Mouse (Mus musculus): Measurements from ENCODE around the gene Rasa3. TPM values are rescaled to one million over a fixed set of nuclear protein-coding genes. Genes with fewer than 3 reads are reported as not detected.

The Rasa3 gene
- polyA plus RNA-seq, 1 experiment from 2014 or later = 32.6 TPM

- H3K27me3 ChIP-seq (ENCODE audit: control insufficient read depth, insufficient read depth, low read length) = no peaks in the 10 kb centered on the region
- H3K4me1 ChIP-seq (replicated peaks; ENCODE audit: control insufficient read depth, insufficient read depth, low read length) = no peaks in the 10 kb centered on the region
Measured at GRCm38 (mm10) chr8:13665538-13665937, 11.9 kb downstream of the Rasa3 start.

GRCm38 (mm10) chr8:13664711-13665210 is 12.6 kb downstream of the Rasa3 start:
- H3K4me1 ChIP-seq (replicated peaks; ENCODE audit: control insufficient read depth, insufficient read depth, low read length) = no peaks in the 10 kb centered on the region
- DNase-seq (ENCODE audit: low spot score) (no peak), ATAC-seq (ENCODE audit: low FRiP score) (no peak)
- H3K36me3 ChIP-seq (replicated peaks; ENCODE audit: control insufficient read depth, insufficient read depth) = no peaks in the 10 kb centered on the region
- H3K27me3 ChIP-seq (ENCODE audit: control insufficient read depth, insufficient read depth, low read length) = no peaks in the 10 kb centered on the region
- 94% methylated on average over 6 of the region's 6 CpGs for WGBS
- H3K9me3 ChIP-seq (ENCODE audit: control insufficient read depth, low read length) = no peaks in the 10 kb centered on the region
- no peak overlapping the region for H3K4me3 ChIP-seq (replicated peaks; ENCODE audit: low read length)
- no peak overlapping the region for H3K4me2 ChIP-seq (replicated peaks)
- H3K27ac ChIP-seq = no peak overlapping the region
- no peak overlapping the region for H3K9ac ChIP-seq

More at GRCm38 (mm10) chr8:13665538-13665937, 11.9 kb downstream of the Rasa3 start:
- Histone ChIP-seq H3K27ac (no peak overlapping the region), H3K4me2 (replicated peaks) (no peak overlapping the region), H3K9me3 (ENCODE audit: control insufficient read depth, low read length) (no peaks in the 10 kb centered on the region), H3K36me3 (replicated peaks; ENCODE audit: control insufficient read depth, insufficient read depth) (no peaks in the 10 kb centered on the region), H3K4me3 (replicated peaks; ENCODE audit: low read length) (no peak overlapping the region), H3K9ac (no peak overlapping the region)
- ATAC-seq (ENCODE audit: low FRiP score) (no peak), DNase-seq (ENCODE audit: low spot score) (no peak)
- 87% methylated on average over 4 of the region's 4 CpGs for WGBS

- H3K27ac ChIP-seq = no peak overlapping the region
- no peak for ATAC-seq (ENCODE audit: low FRiP score)
- no peak overlapping the region for H3K4me3 ChIP-seq (replicated peaks; ENCODE audit: low read length)
- no peak for DNase-seq (ENCODE audit: low spot score)
- 93% methylated on average over 13 of the region's 13 CpGs for whole genome bisulfite sequencing
- H3K4me2 ChIP-seq (replicated peaks) = no peak overlapping the region
- no peaks in the 10 kb centered on the region for H3K27me3 ChIP-seq (ENCODE audit: control insufficient read depth, insufficient read depth, low read length)
- H3K36me3 ChIP-seq (replicated peaks; ENCODE audit: control insufficient read depth, insufficient read depth) = no peaks in the 10 kb centered on the region
- no peaks in the 10 kb centered on the region for H3K4me1 ChIP-seq (replicated peaks; ENCODE audit: control insufficient read depth, insufficient read depth, low read length)
- no peaks in the 10 kb centered on the region for H3K9me3 ChIP-seq (ENCODE audit: control insufficient read depth, low read length)
- H3K9ac ChIP-seq = no peak overlapping the region
Measured at GRCm38 (mm10) chr8:13660323-13660722, 17.1 kb downstream of the Rasa3 start.

- Histone ChIP-seq H3K27ac (peak overlapping the region; percentile 57), H3K4me1 (replicated peaks; ENCODE audit: control insufficient read depth, insufficient read depth, low read length) (no peaks in the 10 kb centered on the region), H3K4me3 (replicated peaks; ENCODE audit: low read length) (no peak overlapping the region), H3K9me3 (ENCODE audit: control insufficient read depth, low read length) (no peaks in the 10 kb centered on the region), H3K27me3 (ENCODE audit: control insufficient read depth, insufficient read depth, low read length) (no peaks in the 10 kb centered on the region), H3K4me2 (replicated peaks) (no peak overlapping the region), H3K9ac (no peak overlapping the region), H3K36me3 (replicated peaks; ENCODE audit: control insufficient read depth, insufficient read depth) (no peaks in the 10 kb centered on the region)
- 74% methylated on average over 12 of the region's 12 CpGs for WGBS
- DNase-seq (ENCODE audit: low spot score) = no peak
- no peak for ATAC-seq (ENCODE audit: low FRiP score)
Measured at GRCm38 (mm10) chr8:13657479-13657878, 19.9 kb downstream of the Rasa3 start.

- Histone ChIP-seq H3K4me3 (replicated peaks; ENCODE audit: low read length) (no peak overlapping the region), H3K27me3 (ENCODE audit: control insufficient read depth, insufficient read depth, low read length) (no peaks in the 10 kb centered on the region), H3K9me3 (ENCODE audit: control insufficient read depth, low read length) (no peaks in the 10 kb centered on the region), H3K27ac (no peak overlapping the region), H3K36me3 (replicated peaks; ENCODE audit: control insufficient read depth, insufficient read depth) (no peaks in the 10 kb centered on the region), H3K4me1 (replicated peaks; ENCODE audit: control insufficient read depth, insufficient read depth, low read length) (peaks cover 1% of the 10 kb centered on the region; the same call in 1 of the 2 replicates), H3K9ac (no peak overlapping the region), H3K4me2 (replicated peaks) (no peak overlapping the region)
- ATAC-seq (ENCODE audit: low FRiP score) (no peak), DNase-seq (ENCODE audit: low spot score) (no peak)
- WGBS = 94% methylated on average over 5 of the region's 5 CpGs
Measured at GRCm38 (mm10) chr8:13655033-13655351, 22.4 kb downstream of the Rasa3 start.

GRCm38 (mm10) chr8:13654350-13655032 is 22.9 kb downstream of the Rasa3 start:
- Histone ChIP-seq H3K27me3 (ENCODE audit: control insufficient read depth, insufficient read depth, low read length) (no peaks in the 10 kb centered on the region), H3K36me3 (replicated peaks; ENCODE audit: control insufficient read depth, insufficient read depth) (no peaks in the 10 kb centered on the region), H3K27ac (no peak overlapping the region), H3K4me2 (replicated peaks) (no peak overlapping the region), H3K9me3 (ENCODE audit: control insufficient read depth, low read length) (no peaks in the 10 kb centered on the region), H3K4me3 (replicated peaks; ENCODE audit: low read length) (no peak overlapping the region), H3K9ac (no peak overlapping the region), H3K4me1 (replicated peaks; ENCODE audit: control insufficient read depth, insufficient read depth, low read length) (peaks cover 6% of the 10 kb centered on the region; the same call in 1 of the 2 replicates)
- ATAC-seq (ENCODE audit: low FRiP score) (no peak), DNase-seq (ENCODE audit: low spot score) (no peak)
- WGBS = 86% methylated on average over 11 of the region's 11 CpGs

GRCm38 (mm10) chr8:13650541-13651191 is 26.7 kb downstream of the Rasa3 start:
- WGBS = 96% methylated on average over 11 of the region's 11 CpGs
- Histone ChIP-seq H3K9ac (no peak overlapping the region), H3K27me3 (ENCODE audit: control insufficient read depth, insufficient read depth, low read length) (no peaks in the 10 kb centered on the region), H3K4me2 (replicated peaks) (no peak overlapping the region), H3K4me1 (replicated peaks; ENCODE audit: control insufficient read depth, insufficient read depth, low read length) (peaks cover 30% of the 10 kb centered on the region), H3K4me3 (replicated peaks; ENCODE audit: low read length) (no peak overlapping the region), H3K9me3 (ENCODE audit: control insufficient read depth, low read length) (no peaks in the 10 kb centered on the region), H3K27ac (no peak overlapping the region), H3K36me3 (replicated peaks; ENCODE audit: control insufficient read depth, insufficient read depth) (no peaks in the 10 kb centered on the region)
- ATAC-seq (ENCODE audit: low FRiP score) = no peak
- DNase-seq (ENCODE audit: low spot score) = no peak

- peaks cover 40% of the 10 kb centered on the region for H3K4me1 ChIP-seq (replicated peaks; ENCODE audit: control insufficient read depth, insufficient read depth, low read length)
Measured at GRCm38 (mm10) chr8:13649154-13649515, 28.3 kb downstream of the Rasa3 start.

GRCm38 (mm10) chr8:13648377-13649153 is 28.8 kb downstream of the Rasa3 start:
- peak; percentile 36 for DNase-seq (ENCODE audit: low spot score)
- 10% methylated on average over 7 of the region's 7 CpGs for WGBS
- H3K9ac ChIP-seq = peak overlapping the region; percentile 14; the same call in 1 of the 2 replicates
- no peak overlapping the region for H3K4me2 ChIP-seq (replicated peaks)
- H3K9me3 ChIP-seq (ENCODE audit: control insufficient read depth, low read length) = no peaks in the 10 kb centered on the region
- peaks cover 45% of the 10 kb centered on the region for H3K4me1 ChIP-seq (replicated peaks; ENCODE audit: control insufficient read depth, insufficient read depth, low read length)
- no peak overlapping the region for H3K4me3 ChIP-seq (replicated peaks; ENCODE audit: low read length)
- H3K27me3 ChIP-seq (ENCODE audit: control insufficient read depth, insufficient read depth, low read length) = no peaks in the 10 kb centered on the region
- H3K27ac ChIP-seq = peak overlapping the region; percentile 87
- H3K36me3 ChIP-seq (replicated peaks; ENCODE audit: control insufficient read depth, insufficient read depth) = no peaks in the 10 kb centered on the region
- ATAC-seq (ENCODE audit: low FRiP score) = peak; percentile 83

More at GRCm38 (mm10) chr8:13649154-13649515, 28.3 kb downstream of the Rasa3 start:
- Histone ChIP-seq H3K27me3 (ENCODE audit: control insufficient read depth, insufficient read depth, low read length) (no peaks in the 10 kb centered on the region), H3K27ac (peak overlapping the region; percentile 87), H3K4me3 (replicated peaks; ENCODE audit: low read length) (no peak overlapping the region), H3K9me3 (ENCODE audit: control insufficient read depth, low read length) (no peaks in the 10 kb centered on the region), H3K9ac (no peak overlapping the region), H3K36me3 (replicated peaks; ENCODE audit: control insufficient read depth, insufficient read depth) (no peaks in the 10 kb centered on the region), H3K4me2 (replicated peaks) (no peak overlapping the region)
- 10% methylated on average over 3 of the region's 3 CpGs for WGBS
- DNase-seq (ENCODE audit: low spot score) = no peak
- ATAC-seq (ENCODE audit: low FRiP score) = no peak
